Mouse (Mus musculus): ENCODE results near the gene Smpdl3a.

The Smpdl3a gene

DNA sequence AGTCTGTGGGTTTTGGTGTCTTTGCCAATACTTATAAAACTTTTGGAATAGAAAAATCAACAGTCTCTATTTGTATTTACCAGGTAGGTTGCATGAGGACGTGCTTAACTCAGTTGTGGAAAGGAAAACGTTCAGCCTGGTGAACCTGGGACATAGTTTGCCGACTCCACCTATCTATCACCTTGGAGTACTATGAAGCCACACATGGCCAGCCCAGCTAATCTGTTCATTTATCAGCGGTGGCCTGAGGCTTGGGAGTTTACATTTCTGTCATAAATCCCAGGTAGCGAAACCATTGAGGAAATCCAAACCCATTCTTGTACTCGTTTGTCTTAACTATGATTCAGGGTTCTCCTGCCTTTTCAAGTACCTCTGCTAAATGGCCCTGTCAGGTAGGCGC lies at the start of gene Smpdl3a:
Smpdl3a (plus strand) TSS at position 318 of the 400 bp plus-strand sequence.
- in situ Hi-C loops (cut with MboI, MseI) = loop anchor here (10.0 kb wide), 1 partner anchor 49 kb away; no protein-coding TSS in a partner anchor

DNA sequence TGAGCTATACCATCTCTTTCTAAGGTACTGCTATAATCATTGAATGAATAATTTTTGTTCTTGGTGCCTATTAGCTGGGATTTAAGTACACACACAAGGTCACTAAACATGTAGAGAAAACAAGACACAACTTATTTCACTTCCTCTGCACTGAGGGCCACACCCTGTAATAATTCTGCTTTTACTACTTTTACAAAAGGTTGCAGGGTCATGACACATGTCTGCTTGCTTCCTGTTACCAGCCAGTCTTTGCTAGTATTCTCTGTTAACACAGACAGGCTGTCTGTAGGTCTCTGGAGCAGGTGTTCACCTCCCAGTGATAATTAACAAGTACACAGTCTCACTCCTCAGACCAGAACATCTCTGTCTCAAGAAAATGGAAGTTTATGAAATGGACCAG lies 48.7 kb upstream of the Smpdl3a start:
- in situ Hi-C loops (cut with MboI, MseI) = loop anchor here (5.0 to 10.0 kb wide), 3 partner anchors 49 to 477 kb away; partner anchors contain the start of genes AW822073 and Smpdl3a

DNA sequence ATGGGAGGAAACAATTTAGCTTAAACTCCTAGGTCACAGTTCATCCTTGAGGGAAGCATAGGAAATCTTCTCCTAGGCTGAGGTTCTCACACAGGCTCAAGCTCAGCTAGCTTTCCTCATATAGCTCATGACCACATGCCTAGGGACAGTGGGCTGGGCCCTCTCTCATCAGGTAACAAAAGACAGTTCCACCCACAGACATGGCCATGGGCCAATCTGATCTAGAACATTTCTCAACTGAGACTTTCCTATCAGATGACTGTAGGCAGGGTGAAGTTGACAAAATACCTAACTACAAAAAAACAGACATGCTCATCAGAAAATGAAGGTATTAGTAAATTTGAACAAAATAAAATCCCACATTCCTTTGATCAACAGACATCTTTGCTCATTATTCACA lies 47.0 kb upstream of the Smpdl3a start:
- in situ Hi-C loops (cut with MboI, MseI) = loop anchor here (5.0 to 10.0 kb wide), 3 partner anchors 48 to 475 kb away; partner anchors contain the start of genes AW822073 and Smpdl3a

DNA sequence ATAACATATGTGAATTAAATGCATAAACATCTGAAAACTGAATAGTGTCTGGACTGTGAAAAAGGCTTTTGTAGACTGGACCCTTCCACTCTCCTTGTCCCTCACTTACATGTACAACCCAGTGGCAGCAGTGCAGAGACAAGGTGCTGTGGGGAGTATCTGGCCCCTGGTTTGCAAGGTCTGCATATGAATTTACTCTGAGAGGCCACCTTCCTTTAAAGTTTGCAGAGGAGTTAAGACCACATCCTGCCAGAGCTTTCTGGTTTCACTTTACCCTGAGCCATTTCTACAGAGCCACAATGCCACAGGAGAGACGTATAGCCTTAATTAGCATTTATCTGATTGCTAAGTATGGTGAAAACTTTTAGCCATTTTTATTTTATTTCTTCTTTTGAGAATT lies 40.8 kb upstream of the Smpdl3a start:
- in situ Hi-C loops (cut with MboI, MseI) = no loop called here

DNA sequence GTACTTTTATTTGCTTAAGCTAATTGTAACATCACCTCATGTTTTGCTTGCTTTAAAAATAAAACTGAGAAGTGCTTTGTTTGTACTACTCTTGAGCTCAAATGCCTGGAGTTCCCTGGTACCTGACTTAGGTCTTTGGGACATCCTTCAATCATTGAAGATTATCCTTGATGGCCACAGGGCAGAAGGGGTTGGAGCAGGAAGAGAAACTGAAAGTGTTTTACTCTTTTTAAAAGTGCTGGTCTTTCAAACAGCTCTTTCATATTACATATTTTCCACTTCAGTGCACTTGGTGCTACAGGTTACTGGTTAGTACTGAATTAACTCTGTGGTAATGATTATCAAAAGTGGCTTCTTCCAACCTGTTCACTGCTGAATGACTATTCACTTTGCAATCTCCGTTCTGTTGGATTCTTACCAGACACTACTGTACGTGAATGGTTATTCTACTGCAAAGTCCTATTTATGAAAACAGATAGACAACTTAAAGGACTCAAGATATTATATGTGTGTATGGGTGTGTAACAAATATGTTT lies 38.9 kb upstream of the Smpdl3a start:
- in situ Hi-C loops (cut with MboI, MseI) = no loop called here

DNA sequence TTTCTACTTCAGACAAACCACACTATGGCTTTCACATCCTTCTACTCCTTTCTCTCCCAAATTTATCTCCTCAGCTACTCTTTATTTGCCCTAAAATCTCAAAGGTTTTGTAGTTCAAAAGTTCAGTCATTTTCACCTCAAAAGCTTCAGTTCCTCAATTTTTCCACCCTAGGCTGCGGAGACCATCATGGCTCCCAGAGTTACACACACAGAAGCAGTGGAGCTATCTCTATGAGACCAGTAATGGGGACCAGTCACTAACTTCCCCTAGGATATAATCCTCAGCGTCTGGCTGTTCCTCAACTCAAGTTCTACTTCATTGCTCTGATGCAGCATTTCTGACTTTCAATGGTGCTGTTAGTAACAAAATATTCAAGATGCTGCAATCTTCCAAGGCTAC lies 35.1 kb upstream of the Smpdl3a start:
- in situ Hi-C loops (cut with MboI, MseI) = no loop called here

DNA sequence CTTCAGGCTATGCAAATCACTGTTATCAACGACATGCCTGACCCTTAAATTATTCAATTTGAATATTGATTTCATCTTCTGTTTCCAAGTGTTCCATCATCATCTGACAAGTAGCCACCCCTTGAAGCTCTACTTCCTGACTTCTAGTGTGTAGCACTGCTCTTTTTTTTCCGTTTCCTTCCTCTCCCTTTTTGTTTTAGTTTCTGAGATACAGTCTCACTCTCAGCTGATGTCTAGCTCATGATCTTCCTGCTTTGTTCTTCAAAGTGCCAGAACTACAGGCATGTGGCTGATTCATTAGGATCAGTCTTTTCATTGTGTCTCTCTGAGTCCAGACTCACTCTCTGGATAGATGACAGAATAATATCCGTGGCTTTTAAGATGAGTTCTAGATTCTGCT lies 33.4 kb upstream of the Smpdl3a start:
- in situ Hi-C loops (cut with MboI, MseI) = no loop called here

DNA sequence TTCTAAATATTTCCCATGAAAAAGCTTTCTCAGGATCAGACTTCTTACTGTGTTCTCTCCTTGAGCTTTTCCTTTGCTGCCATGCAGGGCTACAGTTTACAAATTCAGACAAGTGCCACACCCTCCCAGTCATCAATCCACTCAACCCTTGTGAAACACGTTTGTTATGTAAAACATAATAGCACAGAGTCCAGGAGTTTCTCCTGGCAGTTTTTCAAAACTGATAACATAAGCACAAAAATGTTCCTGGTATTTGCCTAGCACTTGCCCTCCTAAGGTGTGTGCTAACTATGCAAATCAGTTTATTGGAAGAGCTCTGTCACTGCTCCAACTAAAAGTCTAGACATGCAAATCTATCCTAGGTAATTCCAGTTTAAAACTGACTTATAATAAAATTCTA lies 31.1 kb upstream of the Smpdl3a start:
- in situ Hi-C loops (cut with MboI, MseI) = no loop called here

DNA sequence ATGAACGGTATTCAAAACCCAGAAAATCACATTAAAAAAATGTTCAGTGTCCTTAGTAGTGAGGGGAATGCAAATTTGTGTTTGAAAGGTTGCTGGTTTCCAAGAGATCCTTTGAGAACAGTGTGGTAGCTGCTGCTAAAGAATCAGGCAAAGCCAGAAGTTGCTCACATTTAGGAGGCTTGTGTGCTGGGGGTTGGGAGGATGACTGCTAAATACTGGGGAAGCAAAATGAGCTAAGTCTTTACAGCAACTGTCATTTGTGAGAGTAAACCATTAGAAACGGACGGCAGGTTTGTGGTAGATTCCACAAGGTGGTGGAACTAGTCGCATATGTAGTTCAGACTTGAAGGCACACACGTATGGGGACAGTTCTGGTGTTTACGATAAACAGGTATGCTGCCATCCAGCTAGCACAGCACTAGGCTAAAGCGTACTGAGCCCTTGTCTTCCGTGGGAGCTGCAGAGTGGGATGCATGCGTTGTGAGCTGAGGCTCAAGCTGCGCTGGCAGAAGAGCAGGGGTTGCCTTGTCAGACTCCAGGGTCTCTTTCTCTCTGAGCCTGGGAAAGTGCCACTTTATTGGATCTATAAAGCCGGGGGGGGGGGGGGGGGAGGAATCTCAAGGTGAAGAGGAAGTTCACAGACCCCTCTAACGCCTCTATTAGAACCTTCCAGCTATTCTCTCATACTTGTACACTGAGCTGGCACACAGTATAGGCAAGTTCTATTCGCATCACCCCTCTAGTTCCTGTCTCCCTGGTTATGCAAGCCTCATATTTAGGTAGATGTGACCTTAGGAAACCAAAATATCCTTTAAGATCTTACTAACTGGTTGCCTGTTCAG lies 10.6 kb upstream of the Smpdl3a start:
- in situ Hi-C loops (cut with MboI, MseI) = no loop called here

DNA sequence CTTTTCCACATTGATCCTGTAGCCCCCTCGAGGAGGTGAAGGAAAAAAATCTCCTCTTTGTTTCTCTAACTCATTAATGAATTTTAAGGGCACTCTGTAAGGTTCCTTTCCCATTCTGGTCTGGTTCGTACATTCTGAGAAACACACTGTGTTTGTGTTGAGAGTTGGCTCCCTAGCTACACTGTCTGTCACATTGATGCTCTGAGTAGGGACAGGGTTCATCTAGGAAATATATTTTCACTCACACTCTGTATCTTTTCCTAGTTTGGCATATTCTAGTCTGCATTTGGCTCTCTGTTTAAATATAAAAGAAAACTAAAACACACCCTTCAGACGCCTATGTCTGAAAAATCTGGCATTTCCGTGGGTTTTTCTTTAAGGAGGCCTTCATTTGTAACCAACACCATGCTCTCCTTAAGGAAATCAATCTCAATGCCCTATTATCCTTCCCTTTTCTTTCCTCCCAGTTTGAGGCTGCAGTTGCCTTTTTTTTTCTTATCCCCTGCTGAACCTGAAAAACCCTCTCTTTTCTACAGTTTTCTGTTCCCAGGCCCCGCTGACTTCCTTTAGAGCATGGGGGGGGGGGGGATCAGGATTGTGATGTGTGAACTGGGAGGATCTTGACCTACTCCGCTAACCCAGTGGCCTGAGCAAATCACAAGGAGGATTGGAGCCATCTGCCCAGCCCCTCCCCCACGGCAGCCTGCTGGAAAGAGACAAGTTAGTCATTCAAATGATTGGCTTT lies 9.8 kb upstream of the Smpdl3a start:
- in situ Hi-C loops (cut with MboI, MseI) = no loop called here

DNA sequence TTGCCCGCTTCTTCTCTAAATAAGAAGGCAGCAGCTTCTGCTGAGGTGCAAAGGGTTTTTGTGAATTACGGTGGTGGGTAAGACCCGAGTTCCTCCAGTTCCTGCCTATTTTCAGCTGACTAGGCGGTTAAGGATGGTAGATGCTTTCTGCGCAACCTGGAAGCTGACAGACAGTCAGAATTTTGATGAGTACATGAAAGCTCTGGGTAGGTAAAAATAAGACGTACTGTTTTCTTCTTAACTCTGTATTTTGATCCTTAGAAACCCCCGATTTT lies 9.3 kb upstream of the Smpdl3a start, which contains the start of gene Fabp7:
Fabp7 (plus strand) TSS at position 6 of the 275 bp plus-strand sequence.
- in situ Hi-C loops (cut with MboI, MseI) = no loop called here

DNA sequence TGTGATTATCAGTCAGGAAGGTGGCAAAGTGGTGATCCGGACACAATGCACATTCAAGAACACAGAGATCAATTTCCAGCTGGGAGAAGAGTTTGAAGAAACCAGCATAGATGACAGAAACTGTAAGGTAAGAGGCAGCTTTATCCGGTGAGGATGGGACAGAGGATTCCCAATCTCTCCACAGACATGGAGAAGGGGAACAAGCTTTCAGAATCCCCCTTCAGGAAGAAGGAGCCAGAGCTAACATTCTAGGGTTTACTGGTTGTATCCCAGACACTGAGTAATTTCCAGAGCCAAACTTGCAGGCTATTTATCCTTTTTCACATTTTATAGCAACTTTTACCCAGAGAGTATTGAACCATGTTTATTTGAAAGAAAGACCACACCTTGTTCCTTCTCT lies 8.6 kb upstream of the Smpdl3a start:
- in situ Hi-C loops (cut with MboI, MseI) = no loop called here

DNA sequence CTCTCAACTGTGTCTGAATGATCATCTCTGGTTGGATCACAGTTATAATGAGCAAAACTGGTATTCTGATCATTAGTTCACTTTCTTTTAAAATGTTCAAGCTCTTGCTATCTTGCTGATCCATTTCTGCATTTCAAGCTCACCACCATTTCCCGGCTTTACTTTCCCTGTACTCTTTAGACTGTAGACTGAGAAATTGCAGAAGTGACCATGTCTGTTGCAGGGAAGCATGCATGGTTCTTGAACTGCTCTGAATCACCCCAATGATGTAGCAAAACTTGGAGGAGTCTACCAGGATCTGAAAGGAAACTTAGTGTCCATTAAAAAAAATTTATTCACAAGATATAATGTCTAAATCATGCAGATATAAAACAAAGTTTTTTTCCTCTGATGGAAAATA lies 1.2 kb upstream of the Smpdl3a start:
- in situ Hi-C loops (cut with MboI, MseI) = loop anchor here (10.0 kb wide), 1 partner anchor 48 kb away; no protein-coding TSS in a partner anchor

DNA sequence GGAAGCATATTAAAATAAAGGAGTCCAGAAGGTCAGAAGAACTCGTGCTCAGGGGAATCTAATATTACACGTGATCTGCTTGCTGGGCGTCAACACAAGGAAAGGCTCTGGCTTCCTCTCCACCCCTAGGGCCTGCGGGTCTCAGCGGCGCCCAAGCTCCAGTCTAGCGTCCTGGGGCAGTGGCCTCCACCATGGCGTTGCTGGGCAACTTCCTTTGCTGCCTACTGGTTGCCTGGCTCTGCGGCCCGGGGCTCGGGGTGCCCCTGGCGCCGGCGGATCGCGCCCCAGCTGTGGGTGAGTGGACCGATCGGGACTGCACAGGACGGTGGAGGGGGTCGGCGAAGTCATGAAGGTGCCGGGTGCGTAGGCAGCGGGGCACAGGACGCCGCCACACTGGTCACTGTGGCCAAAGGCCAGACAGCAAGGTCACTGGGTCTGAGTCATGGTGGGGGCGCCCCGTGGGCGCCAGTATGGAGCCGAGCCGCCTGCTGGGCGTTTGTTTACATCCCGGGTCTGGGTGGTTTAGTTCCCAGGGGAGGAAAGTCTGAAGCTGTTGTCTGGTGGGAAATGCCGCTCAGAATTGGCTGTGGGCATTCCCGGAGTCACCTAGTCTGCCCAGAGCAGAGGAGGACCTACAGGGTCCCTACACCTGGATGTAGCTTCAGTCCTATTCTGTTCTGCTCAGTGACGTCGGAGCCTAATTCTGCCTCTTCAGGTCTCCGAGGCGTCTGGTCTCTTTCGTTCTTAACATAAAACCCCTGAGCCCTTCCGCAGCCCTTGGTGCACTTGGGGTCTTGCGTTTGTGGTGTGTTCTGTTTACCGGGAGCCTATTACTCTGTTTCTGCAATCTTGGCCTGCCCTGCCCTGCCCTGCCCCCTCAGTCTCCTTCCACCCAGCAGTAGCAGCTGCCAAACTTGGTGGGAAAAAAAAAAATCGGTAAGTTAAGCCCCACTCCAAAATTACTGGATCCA lies 641 bp downstream of the Smpdl3a start:
- in situ Hi-C loops (cut with MboI, MseI) = loop anchor here (10.0 kb wide), 1 partner anchor 50 kb away; no protein-coding TSS in a partner anchor

DNA sequence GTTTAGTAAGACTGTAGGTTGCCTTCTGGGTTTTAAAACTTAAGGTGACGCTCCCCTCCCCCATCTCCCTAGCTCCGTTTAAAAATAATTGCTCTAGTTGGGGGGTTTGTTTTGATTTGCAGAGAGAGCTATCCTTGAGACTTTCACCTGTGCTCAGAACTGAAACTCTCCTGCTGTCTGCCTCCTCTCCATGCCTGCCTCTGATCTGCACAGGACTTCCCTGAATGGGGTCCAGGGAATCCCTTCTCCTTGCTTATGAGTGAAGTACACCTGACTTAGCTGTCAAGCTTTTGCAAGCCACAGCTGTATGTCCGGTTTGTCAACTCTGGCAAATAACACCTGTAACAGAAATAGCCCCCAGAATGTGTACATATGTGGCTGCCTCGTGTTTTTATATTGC lies 1.4 kb downstream of the Smpdl3a start:
- in situ Hi-C loops (cut with MboI, MseI) = loop anchor here (10.0 kb wide), 1 partner anchor 51 kb away; no protein-coding TSS in a partner anchor

DNA sequence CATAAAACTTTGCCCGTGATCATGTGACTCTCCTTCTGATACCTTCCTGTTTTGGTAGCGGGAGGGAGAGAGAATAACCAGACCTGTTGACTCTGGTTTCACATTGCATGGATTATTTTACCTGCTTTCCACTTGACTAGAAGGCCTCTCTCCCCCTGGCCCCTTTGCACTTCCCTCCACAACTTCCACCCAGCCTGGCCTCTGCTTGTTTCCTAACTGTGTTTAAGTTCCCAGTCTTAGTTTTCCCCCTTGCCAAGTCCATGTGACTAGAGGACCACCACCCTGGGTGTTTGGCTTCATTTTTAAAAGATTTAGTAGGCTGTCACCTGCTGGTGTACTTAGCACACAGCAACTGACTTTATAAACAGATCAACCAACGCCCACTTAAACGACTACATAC lies 1.9 kb downstream of the Smpdl3a start:
- in situ Hi-C loops (cut with MboI, MseI) = loop anchor here (10.0 kb wide), 1 partner anchor 51 kb away; no protein-coding TSS in a partner anchor

DNA sequence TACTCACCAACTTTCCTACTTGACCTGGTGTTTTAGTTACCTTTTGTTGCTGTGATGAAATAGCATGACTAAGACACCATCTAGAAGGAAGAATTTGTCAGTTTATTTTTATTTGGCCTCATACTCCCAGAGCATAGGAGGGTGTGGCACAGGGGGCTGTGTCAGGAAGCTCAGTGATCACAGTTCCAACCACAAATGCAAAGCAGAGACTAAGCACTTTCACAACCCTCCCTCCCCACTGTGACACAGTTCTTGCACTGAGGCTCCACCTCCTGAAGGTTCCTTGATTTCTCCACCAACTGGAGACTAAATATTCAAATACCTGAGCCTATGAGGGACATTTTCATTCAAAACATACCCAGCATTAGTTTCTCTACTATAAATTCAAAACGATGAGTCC lies 5.4 kb downstream of the Smpdl3a start:
- in situ Hi-C loops (cut with MboI, MseI) = loop anchor here (10.0 kb wide), 1 partner anchor 55 kb away; no protein-coding TSS in a partner anchor

DNA sequence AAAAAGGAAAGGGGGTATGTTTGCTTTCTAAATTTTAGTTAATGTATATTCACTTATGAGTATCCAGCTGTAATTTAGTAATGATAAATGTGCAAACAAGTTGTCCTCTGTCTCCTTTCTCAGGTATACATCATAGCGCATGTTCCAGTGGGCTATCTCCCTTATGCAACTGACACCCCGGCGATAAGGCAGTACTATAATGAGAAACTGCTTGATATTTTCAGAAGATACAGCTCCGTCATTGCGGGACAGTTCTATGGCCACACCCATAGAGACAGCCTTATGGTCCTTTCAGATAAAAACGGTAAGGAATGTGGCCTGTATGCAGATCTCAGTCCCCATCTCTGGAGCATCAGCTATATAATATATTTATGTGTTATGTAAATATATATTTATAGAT lies 13.6 kb downstream of the Smpdl3a start:
- in situ Hi-C loops (cut with MboI, MseI) = loop anchor here (25.0 kb wide), 1 partner anchor 1320 kb away; no protein-coding TSS in a partner anchor

DNA sequence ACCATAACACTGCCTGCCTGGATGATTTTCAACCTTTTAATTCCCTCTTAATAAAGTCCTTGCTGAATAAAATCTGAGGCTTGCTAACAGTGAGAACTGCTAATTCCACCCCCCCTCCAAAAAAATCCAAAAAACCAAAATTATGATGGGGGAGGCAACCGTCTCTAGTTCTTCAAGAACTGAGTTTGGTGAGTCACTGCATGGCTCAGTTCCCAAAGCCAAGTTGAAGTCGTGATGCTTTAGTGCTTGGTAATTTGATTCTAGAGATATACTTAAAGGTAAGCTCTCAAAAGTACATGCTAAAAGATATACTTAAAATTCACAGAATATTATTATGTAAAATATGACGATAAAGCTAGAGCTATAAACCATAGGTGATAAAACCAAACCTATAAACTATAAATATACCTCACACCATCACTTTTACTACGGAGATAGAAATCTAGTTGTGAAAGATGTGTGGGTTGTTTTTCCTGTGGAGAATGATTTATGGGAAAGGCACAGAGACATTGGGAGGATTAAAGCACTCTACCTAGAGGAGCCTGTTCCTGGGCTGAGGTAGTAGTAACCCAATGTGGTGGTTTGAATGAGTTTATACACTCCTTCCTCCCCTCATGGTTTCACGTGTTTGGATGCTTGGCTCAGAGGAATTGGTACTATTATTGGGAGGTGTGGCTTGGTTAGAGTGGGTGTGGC lies 18.2 kb downstream of the Smpdl3a start:
- in situ Hi-C loops (cut with MboI, MseI) = loop anchor here (25.0 kb wide), 1 partner anchor 1325 kb away; no protein-coding TSS in a partner anchor

DNA sequence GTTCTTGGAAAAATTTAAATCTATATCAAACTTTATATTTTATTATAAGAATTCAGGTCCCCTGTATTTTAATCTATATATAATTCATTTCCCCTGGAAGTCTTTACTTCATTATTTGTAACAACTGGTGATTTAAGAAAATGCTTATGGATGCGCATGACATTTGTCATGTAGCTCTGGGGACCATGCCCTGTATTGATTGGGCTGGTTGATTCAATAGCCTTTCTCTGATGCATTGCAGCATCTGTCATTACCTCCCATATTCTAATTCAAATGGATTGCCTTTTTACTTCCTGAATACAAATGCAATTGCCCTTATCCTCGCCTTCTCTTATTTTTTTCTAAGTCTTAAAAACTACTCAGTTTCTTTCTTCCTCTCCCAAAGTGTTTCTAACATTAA lies 20.2 kb downstream of the Smpdl3a start:
- in situ Hi-C loops (cut with MboI, MseI) = loop anchor here (25.0 kb wide), 1 partner anchor 1327 kb away; no protein-coding TSS in a partner anchor

Measured in regulatory T cell (primary cell).